Mouse (Mus musculus) ES-E14 (cell line): ENCODE measurements around the gene E130308A19Rik.

Experiments used
- CHD2 ChIP-seq: IDR thresholded peaks from 2 replicates; pipeline ENCODE4 v1.6.1; 2014; ENCODE audit warnings: mild to moderate bottlenecking, low read depth, low read length, inconsistent platforms
- HCFC1 ChIP-seq: IDR thresholded peaks from 2 replicates; pipeline ENCODE4 v1.6.1; 2012; ENCODE audit warnings: low read length, inconsistent platforms, borderline replicate concordance; ENCODE audit not compliant: insufficient read depth
- MAFK ChIP-seq: IDR thresholded peaks from 2 replicates; pipeline ENCODE4 v1.6.1; 2014; ENCODE audit warnings: mild to moderate bottlenecking, low read depth, low read length, inconsistent platforms; ENCODE audit not compliant: insufficient read depth
- ZC3H11A ChIP-seq: IDR thresholded peaks from 2 replicates; pipeline ENCODE4 v1.6.1; 2012; ENCODE audit warnings: low read depth, mild to moderate bottlenecking, inconsistent platforms, low read length, borderline replicate concordance
- ZNF384 ChIP-seq: IDR thresholded peaks from 2 replicates; pipeline ENCODE4 v1.6.1; 2012; ENCODE audit warnings: low read depth, low read length, inconsistent platforms

DNA sequence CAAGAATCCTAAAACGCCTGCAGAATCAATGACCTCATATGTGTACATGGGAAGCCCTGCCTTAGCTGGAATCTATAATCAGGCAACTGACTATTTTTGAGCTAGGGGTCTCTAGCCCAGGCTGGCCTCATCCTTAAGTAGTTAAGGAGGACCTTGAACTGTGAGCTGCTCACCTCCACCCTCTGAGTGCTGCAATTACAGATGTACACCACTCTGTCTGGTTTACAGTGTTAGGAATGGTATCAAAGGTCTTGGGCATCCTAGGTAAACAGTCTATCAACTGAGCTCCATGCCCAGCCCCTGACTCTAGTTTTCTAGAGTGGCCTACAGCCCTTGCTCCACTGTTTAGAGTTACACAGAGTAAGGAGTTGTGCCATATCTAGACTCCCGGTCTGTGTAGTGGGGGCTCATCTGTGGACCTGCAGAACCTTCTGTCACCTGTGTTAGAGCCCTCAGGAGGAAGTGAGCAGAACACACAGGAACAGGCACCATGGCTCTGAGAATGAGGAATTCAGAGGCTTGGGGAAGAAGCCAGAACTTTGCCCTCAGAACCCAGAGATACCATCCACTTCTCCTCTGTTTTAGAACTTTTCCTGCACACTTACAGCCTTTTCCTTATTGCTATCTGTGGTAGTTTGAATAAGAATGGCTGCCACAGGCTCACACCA is 169.9 kb downstream of the E130308A19Rik start:
- no peak for TF ChIP-seq HCFC1
- no peak for TF ChIP-seq ZC3H11A
- no peak for TF ChIP-seq ZNF384
- TF ChIP-seq CHD2: no peak
- TF ChIP-seq MAFK: no peak
